Mouse (Mus musculus): ENCODE results near the gene Gipc3. TPM values are rescaled to one million over a fixed set of nuclear protein-coding genes. Genes with fewer than 3 reads are reported as not detected.

Gipc3 gene
- polyA plus RNA-seq, 1 experiment from 2014 or later, result not detected

GRCm38 (mm10) chr10:81302288-81302687 lies 40.8 kb downstream of the Gipc3 start:
- H3K4me2 ChIP-seq (ENCODE audit: low read length), result no peak overlapping the region
- DNase-seq (ENCODE audit: low spot score), result no peak
- no peaks in the 10 kb centered on the region for H3K4me1 ChIP-seq (ENCODE audit: control insufficient read depth, insufficient read depth, low read length)
- 0 out of 2 replicates have a peak overlapping the region, but pooled peaks have one; percentile 32 for H3K9ac ChIP-seq (ENCODE audit: low read length)
- H3K27ac ChIP-seq (ENCODE audit: low read depth, low read length), result no peak overlapping the region; the same call in 1 of the 2 replicates
- 64% methylated on average over 4 of the region's 4 CpGs for WGBS
- no peaks in the 10 kb centered on the region for H3K27me3 ChIP-seq (replicated peaks; ENCODE audit: control insufficient read depth, insufficient read depth, low read length)
- ATAC-seq, result no peak
- H3K9me3 ChIP-seq (replicated peaks; ENCODE audit: control insufficient read depth, low read length), result no peaks in the 10 kb centered on the region
- no peak overlapping the region for H3K4me3 ChIP-seq (ENCODE audit: low read depth, low read length)
- H3K36me3 ChIP-seq (ENCODE audit: control insufficient read depth, insufficient read depth, low read length), result peaks cover 18% of the 10 kb centered on the region

GRCm38 (mm10) chr10:81301321-81301720 lies 41.7 kb downstream of the Gipc3 start:
- 83% methylated on average over 9 of the region's 9 CpGs for WGBS
- ATAC-seq, result no peak

GRCm38 (mm10) chr10:81300352-81300907 lies 42.6 kb downstream of the Gipc3 start:
- ATAC-seq (no peak), DNase-seq (ENCODE audit: low spot score) (no peak)
- 86% methylated on average over 9 of the region's 9 CpGs for WGBS
- Histone ChIP-seq H3K4me1 (ENCODE audit: control insufficient read depth, insufficient read depth, low read length) (no peaks in the 10 kb centered on the region; the same call in 1 of the 2 replicates), H3K4me2 (ENCODE audit: low read length) (no peak overlapping the region), H3K9ac (ENCODE audit: low read length) (no peak overlapping the region), H3K9me3 (replicated peaks; ENCODE audit: control insufficient read depth, low read length) (no peaks in the 10 kb centered on the region), H3K36me3 (ENCODE audit: control insufficient read depth, insufficient read depth, low read length) (peaks cover 2% of the 10 kb centered on the region; the same call in 1 of the 2 replicates), H3K27ac (ENCODE audit: low read depth, low read length) (no peak overlapping the region), H3K4me3 (ENCODE audit: low read depth, low read length) (no peak overlapping the region), H3K27me3 (replicated peaks; ENCODE audit: control insufficient read depth, insufficient read depth, low read length) (no peaks in the 10 kb centered on the region)

More at GRCm38 (mm10) chr10:81301321-81301720, 41.7 kb downstream of the Gipc3 start:
- Histone ChIP-seq H3K27ac (ENCODE audit: low read depth, low read length) (no peak overlapping the region), H3K4me1 (ENCODE audit: control insufficient read depth, insufficient read depth, low read length) (no peaks in the 10 kb centered on the region), H3K9me3 (replicated peaks; ENCODE audit: control insufficient read depth, low read length) (no peaks in the 10 kb centered on the region), H3K9ac (ENCODE audit: low read length) (no peak overlapping the region), H3K27me3 (replicated peaks; ENCODE audit: control insufficient read depth, insufficient read depth, low read length) (no peaks in the 10 kb centered on the region), H3K4me2 (ENCODE audit: low read length) (no peak overlapping the region), H3K36me3 (ENCODE audit: control insufficient read depth, insufficient read depth, low read length) (peaks cover 8% of the 10 kb centered on the region), H3K4me3 (ENCODE audit: low read depth, low read length) (no peak overlapping the region)
- no peak for DNase-seq (ENCODE audit: low spot score)

GRCm38 (mm10) chr10:81299585-81300351 lies 43.3 kb downstream of the Gipc3 start:
- Histone ChIP-seq H3K4me3 (ENCODE audit: low read depth, low read length) (no peak overlapping the region), H3K9ac (ENCODE audit: low read length) (no peak overlapping the region), H3K4me1 (ENCODE audit: control insufficient read depth, insufficient read depth, low read length) (peaks cover 2% of the 10 kb centered on the region), H3K4me2 (ENCODE audit: low read length) (no peak overlapping the region), H3K27ac (ENCODE audit: low read depth, low read length) (no peak overlapping the region), H3K9me3 (replicated peaks; ENCODE audit: control insufficient read depth, low read length) (no peaks in the 10 kb centered on the region), H3K27me3 (replicated peaks; ENCODE audit: control insufficient read depth, insufficient read depth, low read length) (no peaks in the 10 kb centered on the region), H3K36me3 (ENCODE audit: control insufficient read depth, insufficient read depth, low read length) (peaks cover 4% of the 10 kb centered on the region; the same call in 1 of the 2 replicates)
- ATAC-seq (no peak), DNase-seq (ENCODE audit: low spot score) (no peak)
- WGBS, result 96% methylated on average over 14 of the region's 14 CpGs

GRCm38 (mm10) chr10:81298369-81299100 lies 44.5 kb downstream of the Gipc3 start:
- DNase-seq (ENCODE audit: low spot score) (no peak), ATAC-seq (no peak)
- H3K4me2 ChIP-seq (ENCODE audit: low read length), result no peak overlapping the region
- peaks cover 14% of the 10 kb centered on the region for H3K4me1 ChIP-seq (ENCODE audit: control insufficient read depth, insufficient read depth, low read length)
- no peak overlapping the region for H3K4me3 ChIP-seq (ENCODE audit: low read depth, low read length)
- H3K9me3 ChIP-seq (replicated peaks; ENCODE audit: control insufficient read depth, low read length), result no peaks in the 10 kb centered on the region
- no peak overlapping the region for H3K27ac ChIP-seq (ENCODE audit: low read depth, low read length)
- H3K27me3 ChIP-seq (replicated peaks; ENCODE audit: control insufficient read depth, insufficient read depth, low read length), result no peaks in the 10 kb centered on the region
- H3K36me3 ChIP-seq (ENCODE audit: control insufficient read depth, insufficient read depth, low read length), result peaks cover 4% of the 10 kb centered on the region; the same call in 1 of the 2 replicates
- no peak overlapping the region for H3K9ac ChIP-seq (ENCODE audit: low read length)
- WGBS, result 95% methylated on average over 17 of the region's 17 CpGs

GRCm38 (mm10) chr10:81297845-81298244 lies 45.2 kb downstream of the Gipc3 start:
- WGBS, result 87% methylated on average over 10 of the region's 10 CpGs
- ATAC-seq, result no peak
- Histone ChIP-seq H3K27ac (ENCODE audit: low read depth, low read length) (no peak overlapping the region), H3K9me3 (replicated peaks; ENCODE audit: control insufficient read depth, low read length) (no peaks in the 10 kb centered on the region), H3K36me3 (ENCODE audit: control insufficient read depth, insufficient read depth, low read length) (peaks cover 4% of the 10 kb centered on the region; the same call in 1 of the 2 replicates), H3K4me1 (ENCODE audit: control insufficient read depth, insufficient read depth, low read length) (peaks cover 14% of the 10 kb centered on the region), H3K4me2 (ENCODE audit: low read length) (no peak overlapping the region), H3K9ac (ENCODE audit: low read length) (no peak overlapping the region), H3K4me3 (ENCODE audit: low read depth, low read length) (no peak overlapping the region), H3K27me3 (replicated peaks; ENCODE audit: control insufficient read depth, insufficient read depth, low read length) (no peaks in the 10 kb centered on the region)
- no peak for DNase-seq (ENCODE audit: low spot score)

GRCm38 (mm10) chr10:81297246-81297645 lies 45.8 kb downstream of the Gipc3 start:
- H3K4me1 ChIP-seq (ENCODE audit: control insufficient read depth, insufficient read depth, low read length), result peaks cover 14% of the 10 kb centered on the region
- WGBS, result 92% methylated on average over 6 of the region's 6 CpGs

GRCm38 (mm10) chr10:81295185-81295584 lies 47.9 kb downstream of the Gipc3 start:
- H3K36me3 ChIP-seq (ENCODE audit: control insufficient read depth, insufficient read depth, low read length), result peaks cover 4% of the 10 kb centered on the region; the same call in 1 of the 2 replicates
- no peak for DNase-seq (ENCODE audit: low spot score)
- no peak overlapping the region for H3K9ac ChIP-seq (ENCODE audit: low read length)
- ATAC-seq, result no peak
- no peaks in the 10 kb centered on the region for H3K9me3 ChIP-seq (replicated peaks; ENCODE audit: control insufficient read depth, low read length)
- no peak overlapping the region for H3K4me2 ChIP-seq (ENCODE audit: low read length)
- WGBS, result 92% methylated on average over 6 of the region's 6 CpGs
- H3K27ac ChIP-seq (ENCODE audit: low read depth, low read length), result no peak overlapping the region
- peaks cover 16% of the 10 kb centered on the region for H3K4me1 ChIP-seq (ENCODE audit: control insufficient read depth, insufficient read depth, low read length)
- H3K4me3 ChIP-seq (ENCODE audit: low read depth, low read length), result no peak overlapping the region
- H3K27me3 ChIP-seq (replicated peaks; ENCODE audit: control insufficient read depth, insufficient read depth, low read length), result no peaks in the 10 kb centered on the region

More at GRCm38 (mm10) chr10:81297246-81297645, 45.8 kb downstream of the Gipc3 start:
- no peak for DNase-seq (ENCODE audit: low spot score)
- Histone ChIP-seq H3K9me3 (replicated peaks; ENCODE audit: control insufficient read depth, low read length) (no peaks in the 10 kb centered on the region), H3K36me3 (ENCODE audit: control insufficient read depth, insufficient read depth, low read length) (peaks cover 4% of the 10 kb centered on the region; the same call in 1 of the 2 replicates), H3K27me3 (replicated peaks; ENCODE audit: control insufficient read depth, insufficient read depth, low read length) (no peaks in the 10 kb centered on the region), H3K9ac (ENCODE audit: low read length) (no peak overlapping the region), H3K4me2 (ENCODE audit: low read length) (no peak overlapping the region), H3K27ac (ENCODE audit: low read depth, low read length) (no peak overlapping the region), H3K4me3 (ENCODE audit: low read depth, low read length) (no peak overlapping the region)
- ATAC-seq, result no peak

Measured in forebrain, embryonic 14.5 days (tissue).